Mouse (Mus musculus) cerebellum, adult 9-10 months (tissue): ENCODE results near the gene Bcl7a.

ENCODE experiments used
- DNase-seq: peaks from one replicate; pipeline ENCODE4 v3.0.0; 2022

The Bcl7a gene

DNA sequence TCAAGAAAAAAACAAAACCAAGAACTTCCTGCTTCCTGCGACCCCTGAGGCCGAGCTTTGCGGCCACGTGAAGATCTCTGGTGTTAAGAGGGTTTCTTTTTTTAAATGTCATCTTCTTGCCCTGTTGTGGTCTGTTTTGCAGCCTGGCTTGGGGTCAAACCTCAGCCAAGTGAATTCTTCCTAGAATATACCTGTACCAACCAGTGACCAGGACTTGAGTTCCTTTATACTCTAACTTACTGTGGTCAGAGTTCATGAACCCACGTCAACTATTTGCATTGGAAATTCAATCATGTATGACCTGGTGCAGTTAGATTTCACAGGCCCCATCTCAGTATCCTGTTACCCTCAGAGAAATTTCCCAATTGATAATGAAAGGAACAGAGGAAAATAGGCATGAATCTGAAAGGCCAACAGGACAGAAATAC lies 35.9 kb downstream of the Bcl7a start:
- no peak for DNase-seq

- no peak for DNase-seq
Measured at GRCm38 (mm10) chr5:123381968-123382367, 38.3 kb downstream of the Bcl7a start.

DNA sequence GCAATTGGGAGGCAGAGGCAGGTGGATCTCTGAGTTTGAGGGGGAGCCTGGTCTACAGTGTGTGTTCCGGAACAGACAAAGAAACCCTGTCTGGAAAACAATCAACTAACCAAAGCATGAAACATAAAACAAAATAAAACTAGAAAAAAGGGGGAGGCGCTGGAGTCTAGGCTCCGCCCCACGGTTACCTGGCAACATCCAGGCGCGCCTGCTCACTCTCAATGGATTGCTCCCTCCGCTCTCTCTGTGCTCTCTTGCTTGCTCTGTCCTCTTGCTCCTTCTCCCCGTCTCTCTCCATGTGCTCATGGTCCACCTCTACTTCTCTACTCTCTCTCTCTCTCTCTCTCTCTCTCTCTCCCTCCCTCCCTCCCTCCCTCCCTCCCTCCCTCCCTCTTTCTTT lies 39.1 kb downstream of the Bcl7a start:
- DNase-seq: no peak

GRCm38 (mm10) chr5:123388452-123388851 lies 44.8 kb downstream of the Bcl7a start:
- DNase-seq: no peak

DNA sequence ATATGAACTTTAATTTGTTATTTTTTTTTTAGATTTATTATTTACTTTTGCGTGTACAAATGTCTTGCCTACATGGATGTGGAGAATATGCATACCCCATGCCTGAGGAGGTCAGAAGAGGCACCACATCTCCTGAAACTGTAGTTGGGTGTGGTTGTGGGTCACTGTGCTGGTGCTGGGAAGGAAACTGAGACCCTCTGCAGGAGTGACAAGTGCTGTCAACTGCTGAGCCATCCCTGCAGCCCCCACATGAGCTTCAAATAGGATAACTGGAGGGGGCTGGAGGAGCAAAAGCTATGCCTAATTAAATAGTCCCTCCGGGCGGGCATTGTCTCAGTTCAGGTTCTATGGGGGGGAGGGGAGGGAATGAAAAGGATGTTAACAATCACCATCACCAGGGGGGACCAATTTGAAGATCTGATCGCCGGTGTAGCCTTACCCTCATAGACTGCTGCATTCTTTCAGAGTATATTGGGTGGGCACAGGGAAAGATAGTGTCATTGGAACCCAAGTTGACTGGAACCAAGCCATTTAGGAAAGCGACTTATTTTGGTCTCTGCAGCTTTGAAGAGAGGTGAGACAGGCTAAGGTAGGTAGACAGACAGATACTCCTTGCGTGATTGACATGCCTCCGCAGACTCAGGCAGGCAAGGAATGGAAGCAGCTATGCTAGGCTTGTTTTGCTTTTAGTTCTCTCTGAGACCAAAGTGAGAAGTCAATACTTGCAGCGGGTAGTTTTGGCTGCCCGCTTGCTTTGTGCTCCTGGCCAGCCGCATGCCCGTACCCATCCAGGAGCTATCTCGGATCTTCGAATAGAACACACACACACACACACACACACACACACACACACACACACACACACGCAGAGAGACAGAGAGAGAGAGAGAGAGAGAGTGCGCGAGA lies 47.2 kb downstream of the Bcl7a start:
- DNase-seq: no peak

DNA sequence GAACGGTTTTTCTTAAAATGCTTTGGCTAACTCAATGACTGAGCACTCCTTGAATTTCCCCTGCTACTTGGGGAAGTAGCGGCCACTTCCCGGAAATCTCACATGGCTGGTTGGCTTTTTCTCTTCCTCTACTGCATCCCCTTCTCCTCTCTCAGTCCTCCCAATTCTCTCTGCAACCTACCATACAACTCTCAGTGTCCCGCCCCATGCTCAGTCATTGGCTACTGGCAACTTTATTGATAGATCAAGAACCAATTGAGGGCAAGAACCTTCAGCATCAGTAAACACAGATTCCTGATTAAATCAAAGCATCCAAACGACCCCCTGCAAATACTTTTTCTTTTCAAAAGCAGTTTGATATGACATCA lies 47.8 kb downstream of the Bcl7a start:
- DNase-seq: peak; percentile 62

DNA sequence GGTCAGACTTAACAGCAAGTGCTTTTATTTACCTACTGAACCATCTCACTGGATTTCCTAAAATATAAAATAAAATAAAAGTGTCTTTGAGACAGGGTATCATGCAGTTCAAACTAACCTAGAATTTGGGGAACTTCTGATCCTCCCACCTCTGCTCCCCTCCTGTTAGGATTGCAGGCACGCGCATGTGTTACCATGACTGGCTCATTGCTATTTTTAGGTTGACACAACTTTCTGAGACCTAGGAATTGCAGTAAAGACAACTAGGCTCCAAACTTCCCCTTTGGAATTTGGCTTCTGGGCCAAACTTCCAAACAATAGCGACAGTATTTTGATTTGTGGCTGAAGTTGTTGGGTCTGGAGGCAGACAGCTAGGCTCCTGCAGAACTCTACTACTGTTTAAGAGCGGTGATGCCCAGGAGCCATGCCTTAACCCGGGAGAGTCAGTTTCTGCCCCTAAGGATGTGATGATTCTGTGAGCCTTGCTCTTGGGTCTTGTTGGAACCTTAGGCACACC lies 50.2 kb downstream of the Bcl7a start:
- no peak for DNase-seq

DNA sequence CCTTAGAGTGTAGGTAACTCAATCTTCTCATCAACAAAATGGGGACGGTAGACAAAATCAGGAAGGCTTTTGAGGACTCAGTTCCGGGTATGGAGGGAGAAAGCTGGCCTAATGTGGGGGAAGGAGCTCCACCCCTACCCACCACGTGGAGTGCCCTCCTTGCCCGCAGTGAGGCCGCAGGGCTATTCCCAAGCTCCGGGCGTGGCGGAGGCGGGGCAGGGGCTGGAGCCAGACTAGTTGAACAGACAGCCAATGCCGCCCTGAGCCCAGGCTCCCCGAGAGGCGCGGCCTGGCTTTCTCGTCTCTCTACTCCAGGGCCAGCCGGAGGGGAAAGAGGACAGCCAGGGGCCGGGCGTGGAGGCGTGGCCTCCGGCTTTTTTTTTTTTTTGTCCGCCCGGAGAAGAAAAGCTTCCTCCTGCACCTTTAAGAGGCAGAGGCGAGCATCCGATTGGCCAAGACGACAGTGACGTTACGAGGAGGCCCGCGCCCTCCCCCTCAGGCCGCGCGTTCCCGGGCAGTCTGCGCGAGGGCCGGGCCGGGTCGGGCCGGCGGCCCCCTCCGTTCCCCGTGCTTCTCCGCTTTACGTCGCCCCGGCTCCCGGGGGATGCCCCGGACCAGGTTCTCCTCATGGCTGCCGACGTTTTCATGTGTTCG lies 50.8 kb downstream of the Bcl7a start, which contains the start of gene Mlxip:
Gene Mlxip, plus strand, starts transcription at position 496 of the 654 bp plus-strand sequence.
- DNase-seq: peak; percentile 90

DNA sequence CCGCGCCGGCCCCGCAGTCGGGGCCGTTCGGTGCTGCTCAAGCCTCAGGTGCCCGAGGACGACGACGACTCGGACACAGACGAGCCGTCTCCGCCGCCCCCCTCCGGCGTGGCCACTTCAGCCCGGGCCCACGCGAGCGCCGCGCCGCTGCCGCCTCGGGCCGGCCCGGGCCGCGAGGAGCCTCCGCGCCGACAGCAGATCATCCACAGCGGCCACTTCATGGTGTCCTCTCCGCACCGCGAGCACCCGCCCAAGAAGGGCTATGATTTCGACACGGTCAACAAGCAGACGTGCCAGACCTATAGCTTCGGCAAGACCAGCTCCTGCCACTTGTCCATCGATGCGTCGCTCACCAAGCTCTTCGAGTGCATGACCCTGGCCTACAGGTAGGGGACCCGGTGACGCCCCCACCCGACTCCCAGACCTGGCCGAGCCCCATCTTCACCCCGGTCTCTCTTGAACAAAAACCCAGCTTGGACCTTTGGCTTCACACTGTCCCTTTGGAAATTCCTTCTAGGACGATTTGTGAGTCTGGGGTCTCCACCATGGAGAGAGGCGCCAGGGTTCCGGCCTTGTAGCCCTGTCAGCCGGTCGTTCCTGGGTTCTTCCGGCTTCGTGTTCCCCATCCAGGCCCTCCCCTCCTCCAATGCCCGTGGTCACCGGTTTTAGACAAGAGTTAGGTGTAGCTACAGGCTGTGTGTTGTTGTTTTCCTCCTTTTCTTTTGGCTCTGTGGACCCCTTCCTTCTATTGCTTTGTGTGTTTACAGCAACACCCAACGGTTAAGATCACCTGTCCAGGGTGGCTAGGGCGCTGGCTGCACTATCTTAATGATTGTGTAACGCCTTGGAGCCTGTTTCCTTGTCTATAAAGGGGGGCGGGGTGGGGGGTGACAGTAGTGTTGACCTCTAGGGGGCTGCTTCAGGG lies 51.6 kb downstream of the Bcl7a start:
- DNase-seq: peak; percentile 61

GRCm38 (mm10) chr5:123396901-123397464 lies 53.3 kb downstream of the Bcl7a start:
- DNase-seq: peak; percentile 79

DNA sequence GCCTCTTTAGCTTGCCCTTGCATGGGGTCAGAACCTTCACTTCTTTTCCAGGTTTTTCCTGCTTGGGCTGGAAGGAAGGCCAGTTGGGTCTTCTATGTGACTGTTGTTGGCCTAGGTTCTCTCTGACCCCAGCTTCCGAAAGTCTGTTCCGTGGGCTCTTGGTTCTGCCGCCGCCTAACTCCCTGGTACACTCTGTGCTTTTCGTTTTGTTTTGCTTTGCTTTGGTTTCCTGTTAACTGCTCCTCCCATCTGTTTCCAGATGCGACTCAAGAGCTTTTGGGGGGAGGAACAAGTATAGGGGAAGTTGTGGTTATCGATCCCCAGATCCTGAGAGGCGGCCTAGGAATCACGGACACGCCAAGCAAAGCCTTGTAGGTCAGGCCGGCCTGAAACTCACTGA lies 54.2 kb downstream of the Bcl7a start:
- DNase-seq: no peak

DNA sequence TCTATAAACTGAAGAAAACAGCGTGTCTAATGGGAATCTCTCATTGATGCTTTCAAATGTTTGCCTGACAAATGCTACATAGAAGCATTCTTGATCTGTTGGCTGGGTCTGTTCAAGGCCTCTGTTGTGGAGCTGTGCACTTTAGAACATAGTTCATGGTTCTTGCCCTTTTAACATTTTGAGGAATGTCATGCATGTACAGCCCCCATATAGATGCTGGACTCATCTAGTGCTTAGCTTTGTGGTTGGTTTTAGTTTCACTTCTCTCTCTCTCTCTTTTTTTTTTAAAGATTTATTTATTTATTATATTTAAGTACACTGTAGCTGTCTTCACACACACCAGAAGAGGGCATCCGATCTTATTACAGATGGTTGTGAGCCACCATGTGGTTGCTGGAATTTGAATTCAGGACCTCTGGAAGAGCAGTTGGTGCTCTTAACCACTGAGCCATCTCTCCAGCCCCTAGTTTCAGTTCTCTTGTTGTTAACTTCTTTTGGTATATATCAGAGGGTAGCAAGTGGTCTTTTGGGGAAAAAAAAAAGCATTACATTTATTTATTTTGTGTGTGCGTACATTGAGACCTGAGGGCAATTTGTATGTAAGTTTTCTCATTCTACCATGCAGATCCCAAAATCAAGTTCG lies 55.3 kb downstream of the Bcl7a start:
- DNase-seq: no peak

- no peak for DNase-seq
Measured at GRCm38 (mm10) chr5:123404480-123404879, 60.8 kb downstream of the Bcl7a start.

DNA sequence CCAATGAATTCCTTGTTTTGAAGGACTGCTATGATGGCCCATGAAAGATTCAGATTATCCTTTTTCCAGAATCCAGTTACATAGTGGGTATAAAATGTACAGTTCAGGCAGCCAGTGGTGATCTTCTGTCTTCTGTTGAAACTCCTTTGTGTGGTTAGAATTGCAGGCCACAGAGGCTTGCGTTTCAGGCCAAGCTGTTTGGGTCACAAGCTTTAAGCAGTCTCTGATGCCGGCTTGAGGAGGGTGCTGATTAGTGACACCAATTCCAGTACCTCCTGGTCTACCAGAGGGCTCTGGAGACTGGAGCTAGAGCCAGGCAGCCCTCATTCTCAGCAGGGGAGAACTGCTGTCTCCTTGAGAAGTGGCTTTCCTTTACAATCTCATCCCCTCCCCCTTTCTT lies 63.3 kb downstream of the Bcl7a start:
- no peak for DNase-seq

DNA sequence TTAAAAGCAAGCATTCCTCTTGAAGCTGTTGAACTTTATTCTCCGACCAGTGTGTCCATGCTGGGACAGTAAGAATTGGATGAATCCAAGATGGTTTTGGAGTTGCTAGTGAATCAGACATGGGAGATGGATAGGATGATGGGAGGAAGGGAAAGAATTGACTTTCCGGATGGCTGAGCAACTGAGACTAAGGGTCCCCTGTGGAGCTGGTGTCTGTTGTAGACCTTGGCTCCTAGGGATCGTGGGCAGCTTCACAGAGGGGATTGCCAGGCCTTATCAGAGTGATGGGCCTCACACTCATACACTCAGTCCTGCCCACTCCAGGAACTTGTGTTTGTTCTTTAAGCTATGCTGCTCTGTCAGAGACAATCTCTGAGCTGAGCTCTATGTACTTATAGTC lies 64.5 kb downstream of the Bcl7a start:
- DNase-seq: no peak

DNA sequence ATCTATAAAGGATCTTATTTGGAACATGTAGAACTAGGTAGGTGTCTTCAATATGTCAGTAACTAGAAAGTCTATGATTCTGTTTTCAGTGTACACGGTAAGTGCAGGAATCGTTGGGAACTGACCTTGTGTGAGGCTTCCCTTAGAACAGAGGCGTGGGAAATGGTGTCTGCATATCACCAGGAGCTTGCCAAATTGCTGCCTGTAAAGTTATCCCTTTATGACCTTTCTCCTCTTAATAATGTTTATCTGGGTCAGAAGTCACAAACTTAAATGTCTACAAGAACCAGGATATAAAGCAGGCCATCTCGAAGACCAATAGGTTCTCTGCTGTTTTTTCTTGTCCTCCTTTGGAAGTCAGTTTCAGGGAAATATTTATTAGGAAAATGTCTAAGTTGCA lies 68.6 kb downstream of the Bcl7a start:
- DNase-seq: no peak

DNA sequence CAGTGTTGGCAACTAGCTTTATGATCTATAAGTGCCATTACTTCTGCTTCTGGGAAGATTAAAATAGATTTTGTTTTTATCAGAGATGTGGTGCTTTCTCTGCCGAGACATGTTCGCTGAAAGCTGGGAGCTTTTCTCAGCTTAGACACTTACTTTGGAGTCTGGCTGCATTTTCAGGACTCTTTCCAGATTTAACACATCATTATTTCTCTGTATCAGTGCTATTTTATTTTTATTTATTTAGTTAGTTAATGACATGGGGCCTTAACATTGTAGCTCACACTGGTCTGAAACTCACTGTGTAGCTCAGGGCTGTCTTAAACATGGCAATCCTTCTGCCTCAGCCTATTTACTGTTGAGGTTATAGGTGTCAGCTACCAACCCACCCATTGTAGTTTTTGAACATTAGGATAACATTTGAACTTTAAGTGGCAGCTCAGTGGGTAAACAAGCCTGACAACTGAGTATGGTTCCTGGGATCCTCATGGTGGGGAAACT lies 70.3 kb downstream of the Bcl7a start:
- DNase-seq: no peak

DNA sequence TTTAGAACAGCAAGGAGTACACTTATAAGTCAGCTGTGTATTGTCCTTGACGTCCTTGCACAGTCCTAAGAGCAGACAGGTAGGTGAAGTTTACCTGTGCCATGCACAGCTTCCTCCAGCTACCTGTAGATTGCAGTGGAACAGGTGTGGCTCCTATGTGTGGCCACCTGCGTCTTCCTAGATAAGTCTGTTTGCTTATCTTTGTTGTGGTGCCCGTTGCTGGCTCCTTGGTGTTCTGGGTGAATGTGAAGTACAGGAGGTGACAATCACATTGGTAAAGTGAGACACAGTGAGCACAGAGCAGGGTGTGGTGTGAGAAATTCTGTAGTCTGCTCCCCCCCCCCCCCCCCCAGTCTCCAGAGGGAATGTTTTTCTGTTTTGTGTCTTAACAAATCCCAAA lies 72.5 kb downstream of the Bcl7a start:
- no peak for DNase-seq

GRCm38 (mm10) chr5:123416566-123417518 lies 73.2 kb downstream of the Bcl7a start:
- no peak for DNase-seq

GRCm38 (mm10) chr5:123423885-123424284 lies 80.3 kb downstream of the Bcl7a start:
- no peak for DNase-seq
